Mouse (Mus musculus) liver, adult (tissue): ENCODE measurements around the gene Neurl3.

Experiments used
- GATA4 ChIP-seq: IDR thresholded peaks from 2 replicates; pipeline ENCODE4 v1.6.1; 2014; ENCODE audit warnings: mild to moderate bottlenecking, low read length; ENCODE audit not compliant: insufficient replicate concordance

Neurl3 gene

GRCm38 (mm10) chr1:36252791-36253190 is 21.7 kb downstream of the Neurl3 start:
- no peak for TF ChIP-seq GATA4

GRCm38 (mm10) chr1:36251426-36251825 is 23.1 kb downstream of the Neurl3 start:
- no peak for TF ChIP-seq GATA4

DNA sequence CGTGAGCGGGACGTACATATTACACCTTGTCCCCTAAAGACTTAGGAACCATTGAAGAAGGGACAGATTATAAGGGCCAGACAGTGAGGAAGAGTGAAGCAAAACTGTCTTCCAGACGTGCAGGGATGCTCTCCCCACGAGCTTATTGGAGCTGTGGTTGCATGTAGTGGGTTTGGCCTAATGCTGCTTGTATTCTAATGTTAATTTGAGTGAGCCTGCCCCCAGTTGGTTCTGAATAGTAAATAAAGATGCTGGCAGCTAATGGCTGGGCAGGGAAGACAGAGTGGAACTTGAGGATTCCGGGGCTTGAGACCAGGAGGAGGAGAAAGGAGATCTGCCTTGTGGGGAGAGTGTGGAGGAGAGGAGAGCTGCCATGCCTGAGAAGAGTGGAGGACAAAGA is 27.8 kb downstream of the Neurl3 start:
- no peak for TF ChIP-seq GATA4

DNA sequence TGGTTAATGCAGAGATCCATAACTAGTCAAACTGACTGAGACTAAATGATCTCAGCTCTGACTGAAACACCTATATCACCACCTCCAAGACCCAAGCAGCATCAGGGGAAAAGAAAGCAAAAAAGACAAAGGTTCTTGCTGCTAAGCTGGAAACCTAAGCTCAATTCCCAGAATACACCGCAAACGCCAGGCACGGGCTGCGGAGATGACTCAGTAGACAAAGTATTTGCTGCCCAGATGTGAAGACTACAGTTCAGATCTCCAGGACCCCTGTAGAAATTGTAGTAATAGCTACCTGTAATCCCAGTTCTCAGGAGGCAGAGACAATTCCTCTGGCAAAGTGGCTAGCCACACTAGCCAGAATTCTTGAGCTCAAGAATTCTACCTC is 29.7 kb downstream of the Neurl3 start:
- TF ChIP-seq GATA4 = no peak

- no peak for TF ChIP-seq GATA4
These were observed 30.2 kb downstream of the Neurl3 start, which contains the start of gene Uggt1 for GRCm38 (mm10) chr1:36244058-36244827. Uggt1 (minus strand) TSS chr1:36244720.

DNA sequence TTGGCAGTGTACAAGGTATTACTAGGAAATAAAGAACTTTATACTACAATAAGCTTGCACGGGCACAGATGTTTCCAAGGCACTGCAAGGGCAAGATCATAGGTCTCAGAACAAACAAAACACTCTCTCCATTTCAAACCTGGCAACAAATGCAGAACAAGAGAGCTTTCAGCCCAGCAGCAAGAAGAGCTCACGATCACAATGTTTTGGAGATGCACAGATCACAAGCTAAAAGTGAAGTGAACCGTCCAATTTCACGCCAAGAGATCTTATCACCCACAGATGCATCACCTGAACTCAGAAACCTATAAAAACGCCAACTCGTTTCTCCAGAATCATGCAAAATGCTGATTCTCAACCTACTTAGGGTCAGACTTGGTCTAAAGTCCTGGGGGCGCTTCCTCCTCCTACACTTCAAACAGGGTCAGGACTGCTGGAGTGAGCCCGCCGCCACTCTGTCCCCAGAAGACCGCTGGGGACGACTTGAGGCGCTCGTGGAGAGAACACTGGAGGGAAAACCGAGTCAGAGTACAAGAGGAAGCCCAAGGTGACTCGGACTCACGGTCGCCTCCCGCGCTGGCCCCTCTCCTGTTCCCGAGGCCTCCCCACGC is 30.9 kb downstream of the Neurl3 start:
- no peak for TF ChIP-seq GATA4

GRCm38 (mm10) chr1:36241903-36242429 is 32.5 kb downstream of the Neurl3 start:
- no peak for TF ChIP-seq GATA4

GRCm38 (mm10) chr1:36240176-36240575 is 34.3 kb downstream of the Neurl3 start:
- no peak for TF ChIP-seq GATA4

DNA sequence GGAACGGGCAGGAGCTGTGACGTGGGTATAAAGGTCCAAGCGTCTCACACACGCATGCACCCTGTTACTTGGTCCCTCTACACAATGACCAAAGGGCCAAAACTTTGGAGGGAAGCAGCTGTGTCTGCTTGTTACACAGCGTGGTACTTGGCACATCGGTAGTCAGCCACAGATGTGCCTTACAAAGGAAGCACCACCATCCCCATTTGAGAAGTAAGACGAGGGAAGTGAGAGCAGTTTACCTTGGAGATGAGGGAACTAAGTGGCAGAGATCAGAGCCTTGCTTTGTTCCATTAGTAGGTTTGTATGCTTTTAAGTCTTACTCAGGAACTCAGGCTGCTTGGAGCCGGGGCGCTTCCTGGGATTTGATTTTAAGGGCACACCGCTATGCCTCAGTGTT is 35.1 kb downstream of the Neurl3 start:
- no peak for TF ChIP-seq GATA4

GRCm38 (mm10) chr1:36235855-36236254 is 38.6 kb downstream of the Neurl3 start:
- TF ChIP-seq GATA4 = no peak

- TF ChIP-seq GATA4 = no peak
These were observed 39.3 kb downstream of the Neurl3 start for GRCm38 (mm10) chr1:36235057-36235639.

DNA sequence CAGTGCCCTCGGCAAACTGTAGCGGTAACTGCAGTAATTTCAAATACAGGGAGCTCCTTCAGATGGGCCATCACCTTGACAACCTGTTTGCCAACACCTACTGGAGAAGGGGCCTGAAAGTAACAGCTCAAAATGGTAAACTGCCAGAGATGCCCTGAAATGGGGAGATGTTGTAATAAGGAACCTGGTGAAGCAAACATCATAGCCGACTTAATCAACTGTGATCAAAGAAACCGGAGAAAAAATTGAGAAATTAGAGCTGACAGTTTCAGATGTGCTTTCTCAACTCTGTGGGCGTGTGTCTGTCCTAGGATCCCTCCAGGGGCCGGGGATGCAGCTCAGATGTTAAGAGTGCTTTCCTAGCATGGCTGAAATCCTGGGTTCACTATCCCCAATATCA is 41.3 kb downstream of the Neurl3 start:
- TF ChIP-seq GATA4 = no peak

GRCm38 (mm10) chr1:36230919-36231705 is 43.4 kb downstream of the Neurl3 start:
- TF ChIP-seq GATA4 = no peak

DNA sequence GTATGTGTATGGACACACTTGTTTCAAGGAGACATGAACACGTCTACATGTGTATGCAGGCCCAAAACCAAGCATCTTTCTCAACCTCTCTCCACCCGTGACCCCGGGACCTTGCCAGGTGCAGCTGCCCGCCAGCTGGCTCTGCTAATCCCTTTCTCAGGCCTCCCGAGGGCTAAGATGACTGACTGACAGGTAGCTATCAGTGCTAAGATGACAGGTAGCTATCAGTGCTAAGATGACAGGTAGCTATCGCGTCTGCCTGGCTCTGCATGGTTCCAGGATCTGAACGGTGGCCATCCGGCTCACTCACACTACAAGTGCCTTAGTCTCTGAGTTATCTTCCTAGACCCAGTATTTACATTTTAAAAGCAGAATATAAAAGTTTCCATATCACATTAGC is 46.0 kb downstream of the Neurl3 start:
- TF ChIP-seq GATA4 = no peak

GRCm38 (mm10) chr1:36224648-36225047 is 49.8 kb downstream of the Neurl3 start:
- TF ChIP-seq GATA4 = no peak
